17 mouse cellular contexts compared by ENCODE assay signal in genomic region chr9:27477079-27477687, GRCm38 (mm10).
DNase-seq lines count a peak whose midpoint lies in the region; ATAC-seq lines count a peak whose summit lies in the region.
"Had no signal": no experiment of that assay in that cellular context is flagged by ENCODE, and none has a peak within 500 bp of the region (broad histone marks: within the 10 kb centered on the region; RNA-seq: fewer than 3 reads in every experiment).

No protein-coding gene starts in this region.

- H3K4me3 ChIP-seq in hindbrain, embryonic 13.5 days, result no peak overlapping the region
- H3K4me3 ChIP-seq in hindbrain, embryonic 10.5 days, result no peak overlapping the region
- no peak overlapping the region for H3K4me3 ChIP-seq in midbrain, embryonic 14.5 days (replicated peaks; ENCODE audit: low read depth, low read length)
- H3K4me3 ChIP-seq: embryonic facial prominence, embryonic 13.5 days; gastrocnemius, adult 2 months; intestine, embryonic 15.5 days; kidney, embryonic 15.5 days; lung, embryonic 15.5 days had no signal

- ATAC-seq in hindbrain, embryonic 13.5 days (ENCODE audit: low FRiP score), result 0 out of 2 replicates have a peak, but pooled peaks have one; percentile 65
- no peak for ATAC-seq in midbrain, embryonic 14.5 days (ENCODE audit: low FRiP score, low TSS enrichment)
- ATAC-seq: intestine, embryonic 15.5 days had no signal

- H3K27me3 ChIP-seq in hindbrain, embryonic 13.5 days, result no peaks in the 10 kb centered on the region
- no peaks in the 10 kb centered on the region for H3K27me3 ChIP-seq in hindbrain, embryonic 10.5 days (ENCODE audit: insufficient read depth, poor library complexity, severe bottlenecking)
- no peaks in the 10 kb centered on the region for H3K27me3 ChIP-seq in midbrain, embryonic 14.5 days (ENCODE audit: control insufficient read depth, insufficient read depth, low read length)
- H3K27me3 ChIP-seq: embryonic facial prominence, embryonic 13.5 days; intestine, embryonic 15.5 days; kidney, embryonic 15.5 days; lung, embryonic 15.5 days had no signal

- no peak overlapping the region for H3K9ac ChIP-seq in hindbrain, embryonic 13.5 days
- H3K9ac ChIP-seq in midbrain, embryonic 14.5 days (replicated peaks; ENCODE audit: low read length), result no peak overlapping the region
- H3K9ac ChIP-seq: embryonic facial prominence, embryonic 13.5 days; intestine, embryonic 15.5 days; kidney, embryonic 15.5 days; lung, embryonic 15.5 days had no signal

- no peak for DNase-seq in hindbrain, embryonic 10.5 days (ENCODE audit: low spot score)
- peak; percentile 26 for DNase-seq in cerebellum, adult 11-12 months
- peak; percentile 86 to 91 for DNase-seq in cerebellum, postnatal 10 days
- DNase-seq in midbrain, embryonic 14.5 days, result peak; percentile 32
- no peak for DNase-seq in frontal cortex, postnatal 25 days (ENCODE audit: low spot score in 2 of 2)
- DNase-seq in thymus, postnatal 4 days, result no peak
- DNase-seq in urinary bladder, adult 18-20 months (ENCODE audit: low spot score in 2 of 2), result no peak
- DNase-seq: gastrocnemius, adult 2 months; heart, adult 18-20 months; layer of hippocampus, adult 9-11 months; right cerebral cortex, postnatal 25 days had no signal

- H3K4me1 ChIP-seq in hindbrain, embryonic 13.5 days (replicated peaks), result peaks cover 14% of the 10 kb centered on the region
- peaks cover 12% of the 10 kb centered on the region; the same call in 1 of the 2 replicates for H3K4me1 ChIP-seq in hindbrain, embryonic 10.5 days (replicated peaks)
- H3K4me1 ChIP-seq in midbrain, embryonic 14.5 days (ENCODE audit: control insufficient read depth, insufficient read depth, low read length), result 0 out of 2 replicates have a peak, but pooled peaks cover 3% of the 10 kb centered on the region
- H3K4me1 ChIP-seq: embryonic facial prominence, embryonic 13.5 days; intestine, embryonic 15.5 days; kidney, embryonic 15.5 days had no signal

- H3K36me3 ChIP-seq in hindbrain, embryonic 13.5 days, result no peaks in the 10 kb centered on the region
- H3K36me3 ChIP-seq in hindbrain, embryonic 10.5 days, result no peaks in the 10 kb centered on the region
- H3K36me3 ChIP-seq in midbrain, embryonic 14.5 days (ENCODE audit: control insufficient read depth, insufficient read depth, low read length), result no peaks in the 10 kb centered on the region
- H3K36me3 ChIP-seq: embryonic facial prominence, embryonic 13.5 days; intestine, embryonic 15.5 days; kidney, embryonic 15.5 days; lung, embryonic 15.5 days had no signal

- H3K27ac ChIP-seq in hindbrain, embryonic 13.5 days, result 0 out of 2 replicates have a peak overlapping the region, but pooled peaks have one; percentile 4
- H3K27ac ChIP-seq in hindbrain, embryonic 10.5 days, result no peak overlapping the region
- no peak overlapping the region for H3K27ac ChIP-seq in midbrain, embryonic 14.5 days (replicated peaks; ENCODE audit: low read depth, low read length)
- H3K27ac ChIP-seq: embryonic facial prominence, embryonic 13.5 days; gastrocnemius, adult 2 months; intestine, embryonic 15.5 days; kidney, embryonic 15.5 days; lung, embryonic 15.5 days had no signal

- H3K4me2 ChIP-seq in hindbrain, embryonic 13.5 days, result no peak overlapping the region
- no peak overlapping the region for H3K4me2 ChIP-seq in midbrain, embryonic 14.5 days (ENCODE audit: low read length)
- H3K4me2 ChIP-seq: embryonic facial prominence, embryonic 13.5 days; intestine, embryonic 15.5 days; kidney, embryonic 15.5 days; liver, embryonic 11.5 days; lung, embryonic 15.5 days had no signal

- 41% methylated on average over 4 of the region's 4 CpGs for WGBS in hindbrain, embryonic 13.5 days
- WGBS in hindbrain, embryonic 10.5 days, result 60% methylated on average over 4 of the region's 4 CpGs
- whole genome bisulfite sequencing in midbrain, embryonic 14.5 days, result 61% methylated on average over 4 of the region's 4 CpGs

- H3K9me3 ChIP-seq in hindbrain, embryonic 13.5 days, result no peaks in the 10 kb centered on the region
- H3K9me3 ChIP-seq in hindbrain, embryonic 10.5 days, result no peaks in the 10 kb centered on the region
- no peaks in the 10 kb centered on the region for H3K9me3 ChIP-seq in midbrain, embryonic 14.5 days (ENCODE audit: control insufficient read depth, low read length)
- H3K9me3 ChIP-seq: embryonic facial prominence, embryonic 13.5 days; intestine, embryonic 15.5 days; kidney, embryonic 15.5 days; lung, embryonic 15.5 days had no signal

Comparison
In these comparisons a context has a peak if more than half of its experiments do, and no peak if none do; other contexts are left out.
1. DNase-seq: peak in cerebellum, adult 11-12 months (single experiment), cerebellum, postnatal 10 days (2 of 2) and midbrain, embryonic 14.5 days (single experiment); none in hindbrain, embryonic 10.5 days (single experiment), frontal cortex, postnatal 25 days (0 of 2), thymus, postnatal 4 days (single experiment) and urinary bladder, adult 18-20 months (0 of 2).